Mouse (Mus musculus): ENCODE measurements around the gene Ptk7.

- TF ChIP-seq GATA1 (IDR thresholded peaks at IDR 0.05; ENCODE audit: low read length) (no peak), TAL1 (IDR thresholded peaks at IDR 0.05; ENCODE audit: low read length) (no peak)
These were observed 49.1 kb upstream of the Ptk7 start, which contains the start of gene Mea1 for GRCm38 (mm10) chr17:46678416-46678815.

All from erythroblast, embryonic 14.5 days (primary cell).